Mouse (Mus musculus) forebrain, embryonic 12.5 days (tissue): Measurements from ENCODE around the gene Rasd1. TPM values are rescaled to one million over a fixed set of nuclear protein-coding genes. Genes with fewer than 3 reads are reported as not detected.

Source experiments
- ATAC-seq: fragments of 200-750 bp; cut with Nextera tagmentation; 2 replicates; pipeline ENCODE4 v1.8.0; 2017; ENCODE audit warnings: moderate TSS enrichment; ENCODE audit not compliant: low FRiP score
- H3K27ac ChIP-seq: fragments of 300-500 bp; sonication (generic); 2 replicates; pipeline ENCODE4 v1.5.1; 2016; ENCODE audit warnings: mild to moderate bottlenecking
- H3K27me3 ChIP-seq: fragments of 300-500 bp; sonication (generic); 2 replicates; pipeline ENCODE4 v1.6.1; 2016; ENCODE audit warnings: mild to moderate bottlenecking
- H3K36me3 ChIP-seq: fragments of 300-500 bp; sonication (generic); replicated peaks from 2 replicates; pipeline ENCODE4 v1.6.1; 2016; ENCODE audit warnings: mild to moderate bottlenecking
- H3K4me1 ChIP-seq: fragments of 300-500 bp; sonication (generic); 2 replicates; pipeline ENCODE4 v1.6.1; 2016
- H3K4me2 ChIP-seq: fragments of 300-500 bp; sonication (generic); 2 replicates; pipeline ENCODE4 v1.6.1; 2016; ENCODE audit warnings: mild to moderate bottlenecking, moderate library complexity
- H3K4me3 ChIP-seq: fragments of 300-500 bp; sonication (generic); replicated peaks from 2 replicates; pipeline ENCODE4 v1.5.1; 2016; ENCODE audit warnings: mild to moderate bottlenecking
- H3K9ac ChIP-seq: fragments of 300-500 bp; sonication (generic); 2 replicates; pipeline ENCODE4 v1.6.1; 2016; ENCODE audit warnings: mild to moderate bottlenecking
- H3K9me3 ChIP-seq: fragments of 300-500 bp; sonication (generic); 2 replicates; pipeline ENCODE4 v1.6.1; 2016
- WGBS: fragments of 180-500 bp; shearing (Covaris S2); methylation state at CpG from one replicate; pipeline ENCODE4 v1.1.7; 2016; 5-methylcytosine and 5-hydroxymethylcytosine counted together
- polyA plus RNA-seq: library from polyadenylated mRNA; unstranded; fragments of >200 nt; fragmentation: Nextera tagmentation; extraction: Ambion mirVana; gene quantifications from 2 replicates; pipeline ENCODE4 v1.2.1, GENCODE M21; 2016

The Rasd1 gene
- polyA plus RNA-seq, 1 experiment from 2014 or later = 1.4 TPM

DNA sequence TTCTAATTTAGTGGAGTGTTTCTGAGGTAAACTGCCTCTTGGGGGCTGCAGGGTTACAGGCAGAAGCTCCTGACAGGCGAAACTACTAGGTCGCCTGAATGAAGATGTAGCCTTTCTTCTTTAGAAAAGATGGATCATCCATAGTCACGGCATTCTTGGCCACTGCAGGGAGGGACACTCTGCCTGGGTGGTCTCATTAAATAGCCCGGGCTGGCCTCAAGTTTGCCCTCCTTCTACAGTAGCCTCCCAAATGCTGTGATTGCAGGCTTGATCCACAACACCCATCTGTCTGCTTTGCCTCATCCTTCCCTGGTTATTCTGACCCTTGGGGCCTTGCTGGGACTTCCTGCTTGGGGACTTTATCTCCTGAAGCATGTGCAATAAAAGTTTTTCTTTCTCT is 34.7 kb downstream of the Rasd1 start:
- 55% methylated on average over 4 of the region's 4 CpGs for WGBS
- H3K27me3 ChIP-seq = peaks cover 6% of the 10 kb centered on the region; the same call in 1 of the 2 replicates
- no peak overlapping the region for H3K4me3 ChIP-seq
- no peak for ATAC-seq
- no peaks in the 10 kb centered on the region for H3K9me3 ChIP-seq
- H3K4me2 ChIP-seq = no peak overlapping the region
- no peaks in the 10 kb centered on the region for H3K36me3 ChIP-seq
- H3K27ac ChIP-seq = no peak overlapping the region
- no peaks in the 10 kb centered on the region for H3K4me1 ChIP-seq
- H3K9ac ChIP-seq = no peak overlapping the region

- Histone ChIP-seq H3K9ac (no peak overlapping the region), H3K4me3 (no peak overlapping the region), H3K36me3 (no peaks in the 10 kb centered on the region), H3K4me2 (no peak overlapping the region), H3K9me3 (no peaks in the 10 kb centered on the region), H3K27ac (no peak overlapping the region), H3K27me3 (no peaks in the 10 kb centered on the region), H3K4me1 (no peaks in the 10 kb centered on the region)
- no peak for ATAC-seq
- WGBS = 14% methylated on average over 7 of the region's 7 CpGs
These were observed 43.5 kb downstream of the Rasd1 start for GRCm38 (mm10) chr11:59921265-59921664.

- H3K36me3 ChIP-seq = no peaks in the 10 kb centered on the region
- H3K4me2 ChIP-seq = no peak overlapping the region
- no peak for ATAC-seq
- H3K4me3 ChIP-seq = no peak overlapping the region
- H3K9ac ChIP-seq = no peak overlapping the region
- no peaks in the 10 kb centered on the region for H3K9me3 ChIP-seq
- no peak overlapping the region for H3K27ac ChIP-seq
- no peaks in the 10 kb centered on the region for H3K27me3 ChIP-seq
- WGBS = 81% methylated on average over 5 of the region's 5 CpGs
- no peaks in the 10 kb centered on the region for H3K4me1 ChIP-seq
These were observed 44.4 kb downstream of the Rasd1 start for GRCm38 (mm10) chr11:59920331-59920730.

- H3K9me3 ChIP-seq = no peaks in the 10 kb centered on the region
- 73% methylated on average over 3 of the region's 3 CpGs for WGBS
- H3K36me3 ChIP-seq = no peaks in the 10 kb centered on the region
- no peak for ATAC-seq
- H3K4me3 ChIP-seq = no peak overlapping the region
- no peaks in the 10 kb centered on the region for H3K4me1 ChIP-seq
- H3K27ac ChIP-seq = no peak overlapping the region
- H3K9ac ChIP-seq = no peak overlapping the region
- no peaks in the 10 kb centered on the region for H3K27me3 ChIP-seq
- H3K4me2 ChIP-seq = no peak overlapping the region
These were observed 45.3 kb downstream of the Rasd1 start for GRCm38 (mm10) chr11:59919401-59919800.

- no peak overlapping the region for H3K4me2 ChIP-seq
- H3K9ac ChIP-seq = no peak overlapping the region
- no peaks in the 10 kb centered on the region for H3K9me3 ChIP-seq
- no peaks in the 10 kb centered on the region for H3K36me3 ChIP-seq
- no peaks in the 10 kb centered on the region for H3K27me3 ChIP-seq
- H3K4me1 ChIP-seq = no peaks in the 10 kb centered on the region
- no peak overlapping the region for H3K27ac ChIP-seq
- 43% methylated on average over 4 of the region's 4 CpGs for WGBS
- ATAC-seq = no peak
- H3K4me3 ChIP-seq = no peak overlapping the region
These were observed 46.7 kb downstream of the Rasd1 start for GRCm38 (mm10) chr11:59918014-59918413.

- no peak for ATAC-seq
- H3K4me2 ChIP-seq = no peak overlapping the region
- 92% methylated on average over 4 of the region's 4 CpGs for WGBS
- no peak overlapping the region for H3K4me3 ChIP-seq
- no peaks in the 10 kb centered on the region for H3K36me3 ChIP-seq
- H3K9ac ChIP-seq = no peak overlapping the region
- no peaks in the 10 kb centered on the region for H3K27me3 ChIP-seq
- no peak overlapping the region for H3K27ac ChIP-seq
- no peaks in the 10 kb centered on the region for H3K9me3 ChIP-seq
- no peaks in the 10 kb centered on the region for H3K4me1 ChIP-seq
These were observed 51.0 kb downstream of the Rasd1 start for GRCm38 (mm10) chr11:59913702-59914101.

Other genes starting within 250 kb of the Rasd1 start
- 2.3 TPM in 2 replicates for gene Pld6, start 177.3 kb downstream of the Rasd1 start, polyA plus RNA-seq
- gene Flcn, start 154.9 kb downstream of the Rasd1 start, polyA plus RNA-seq = 33.3 and 36.1 TPM in 2 replicates
- gene Nt5m, start 125.5 kb downstream of the Rasd1 start, polyA plus RNA-seq = 41.5 and 41.9 TPM in 2 replicates
- 221 and 226 TPM in 2 replicates for gene Cops3, start 125.1 kb downstream of the Rasd1 start, polyA plus RNA-seq
- gene Med9, start 16.7 kb downstream of the Rasd1 start, polyA plus RNA-seq = 44.2 and 44.7 TPM in 2 replicates
- 5.4 and 6.3 TPM in 2 replicates for gene Pemt, start 81.5 kb upstream of the Rasd1 start, polyA plus RNA-seq
- gene Rai1, start 140.1 kb upstream of the Rasd1 start, polyA plus RNA-seq = 34.2 and 35.1 TPM in 2 replicates